Mouse (Mus musculus) forebrain, embryonic 13.5 days (tissue): ENCODE measurements at regions not wholly inside any gene's neighbourhood (a gene's known extent, or its start where the extent isn't known, plus 50 kb on each side); places are given as distances from the start of the nearest gene placed in this dataset.

ENCODE experiments used
- ATAC-seq: fragments of 200-750 bp; cut with Nextera tagmentation; 2 replicates; pipeline ENCODE4 v1.8.0; 2017
- H3K27ac ChIP-seq: fragments of 300-500 bp; sonication (generic); 2 replicates; pipeline ENCODE4 v1.5.1; 2015; ENCODE audit warnings: inconsistent platforms, mild to moderate bottlenecking, moderate library complexity
- H3K27me3 ChIP-seq: fragments of 300-500 bp; sonication (generic); 2 replicates; pipeline ENCODE4 v1.6.1; 2015; ENCODE audit warnings: mild to moderate bottlenecking, inconsistent platforms
- H3K36me3 ChIP-seq: fragments of 300-500 bp; sonication (generic); 2 replicates; pipeline ENCODE4 v1.6.1; 2015; ENCODE audit warnings: mild to moderate bottlenecking, inconsistent platforms; ENCODE audit not compliant: poor library complexity, severe bottlenecking
- H3K4me1 ChIP-seq: fragments of 300-500 bp; sonication (generic); 2 replicates; pipeline ENCODE4 v1.6.1; 2015; ENCODE audit warnings: inconsistent platforms
- H3K4me2 ChIP-seq: fragments of 300-500 bp; sonication (generic); 2 replicates; pipeline ENCODE4 v1.6.1; 2015; ENCODE audit warnings: inconsistent platforms, mild to moderate bottlenecking, moderate library complexity
- H3K4me3 ChIP-seq: fragments of 300-500 bp; sonication (generic); 2 replicates; pipeline ENCODE4 v1.5.1; 2015; ENCODE audit warnings: mild to moderate bottlenecking, inconsistent platforms
- H3K9ac ChIP-seq: fragments of 300-500 bp; sonication (generic); 2 replicates; pipeline ENCODE4 v1.6.1; 2015; ENCODE audit warnings: mild to moderate bottlenecking, inconsistent platforms
- H3K9me3 ChIP-seq: fragments of 300-500 bp; sonication (generic); replicated peaks from 2 replicates; pipeline ENCODE4 v1.6.1; 2016; ENCODE audit warnings: inconsistent platforms
- WGBS: fragments of 180-500 bp; shearing (Covaris S2); methylation state at CpG from one replicate; pipeline ENCODE4 v1.1.7; 2015; 5-methylcytosine and 5-hydroxymethylcytosine counted together

DNA sequence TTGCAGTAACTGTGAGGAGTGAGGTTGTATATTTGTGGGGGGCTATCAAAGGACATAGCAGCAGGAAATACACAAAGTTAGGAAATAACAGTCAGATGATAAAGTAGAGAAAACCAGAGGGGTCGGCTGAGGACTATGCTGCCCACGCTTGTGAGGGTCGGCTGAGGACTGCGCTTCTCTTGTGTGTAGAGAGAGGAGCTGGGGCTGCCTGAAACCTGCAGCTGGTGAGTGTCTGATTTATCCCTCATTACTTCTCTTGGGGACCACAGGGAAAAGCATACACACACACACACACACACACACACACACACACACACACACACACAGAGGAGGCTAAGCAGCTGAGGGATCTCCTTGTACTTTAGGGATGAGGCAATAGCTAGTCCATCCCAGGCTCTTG, 124.3 kb upstream of the Rbfox1 start:
- ATAC-seq, result no peak
- H3K36me3 ChIP-seq, result no peaks in the 10 kb centered on the region
- no peak overlapping the region for H3K4me3 ChIP-seq
- H3K9me3 ChIP-seq, result no peaks in the 10 kb centered on the region
- H3K9ac ChIP-seq, result no peak overlapping the region
- no peak overlapping the region for H3K27ac ChIP-seq
- H3K4me2 ChIP-seq, result no peak overlapping the region
- no peaks in the 10 kb centered on the region for H3K27me3 ChIP-seq
- H3K4me1 ChIP-seq, result no peaks in the 10 kb centered on the region
- whole genome bisulfite sequencing, result 90% methylated on average over 4 of the region's 4 CpGs

DNA sequence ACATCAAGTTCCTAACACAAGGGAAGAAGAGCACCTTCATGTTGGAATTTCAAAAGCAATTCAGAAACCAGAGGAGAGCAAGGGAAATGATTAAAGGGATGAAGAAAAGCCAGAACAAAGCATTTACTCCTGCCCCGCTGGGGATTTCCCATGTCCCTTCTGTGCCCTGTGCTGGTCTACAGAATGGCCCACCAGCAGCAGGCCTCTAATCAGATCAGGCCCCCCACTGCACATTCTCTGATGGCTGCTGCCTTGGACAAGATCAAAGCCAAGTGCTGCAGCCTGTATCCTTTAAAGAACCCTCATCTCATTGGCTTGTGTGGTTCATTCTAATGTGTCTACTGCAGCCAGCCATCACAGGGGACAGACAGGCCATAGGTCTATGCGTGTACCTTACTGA, 126.1 kb upstream of the Rbfox1 start:
- Histone ChIP-seq H3K27ac (no peak overlapping the region), H3K4me3 (no peak overlapping the region), H3K9me3 (no peaks in the 10 kb centered on the region), H3K36me3 (no peaks in the 10 kb centered on the region), H3K4me2 (no peak overlapping the region), H3K27me3 (peaks cover 4% of the 10 kb centered on the region), H3K4me1 (no peaks in the 10 kb centered on the region), H3K9ac (no peak overlapping the region)
- WGBS, result 54% methylated on average over 2 of the region's 2 CpGs
- ATAC-seq, result no peak

DNA sequence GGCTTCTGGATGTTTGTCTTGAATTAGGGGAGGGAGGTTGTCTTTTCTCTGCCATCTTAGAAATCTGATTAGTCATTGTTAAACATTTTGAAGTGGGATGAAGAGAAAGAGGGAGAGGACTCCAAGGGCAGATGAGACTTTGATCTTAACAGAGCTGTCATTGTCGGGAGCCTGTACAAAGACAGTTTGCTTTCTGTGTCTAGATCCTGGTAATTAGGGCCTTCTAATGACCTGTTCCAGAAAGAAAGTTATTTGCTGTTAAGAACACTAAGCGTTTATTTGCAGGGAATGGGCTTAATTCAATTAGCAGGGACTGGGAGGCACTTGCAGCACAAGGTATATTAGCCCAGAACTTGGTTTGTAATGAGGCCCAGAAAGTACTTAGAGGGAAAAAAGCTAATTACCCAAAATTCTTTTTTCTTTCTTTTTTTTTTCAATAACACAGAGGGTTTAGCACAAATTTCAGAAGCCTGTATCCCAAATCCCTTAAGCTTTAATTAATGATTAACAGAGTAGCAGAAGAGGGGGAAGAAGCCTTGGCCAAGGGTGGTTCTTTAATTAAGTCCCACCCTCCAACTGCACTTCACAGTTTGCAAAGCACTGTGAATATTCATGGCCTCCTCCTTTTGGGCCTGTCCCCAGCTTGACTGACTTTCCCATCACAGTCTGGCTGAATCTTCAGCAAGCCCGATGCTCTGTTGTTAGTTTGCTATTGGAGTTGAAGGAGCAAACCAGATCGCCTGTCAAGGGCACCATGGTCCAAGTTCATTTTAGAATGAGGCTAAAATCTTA, 142.2 kb upstream of the Rbfox1 start:
- WGBS, result 27% methylated on average over 4 of the region's 4 CpGs
- Histone ChIP-seq H3K36me3 (no peaks in the 10 kb centered on the region), H3K4me1 (peaks cover 11% of the 10 kb centered on the region; the same call in 1 of the 2 replicates), H3K9ac (no peak overlapping the region), H3K27me3 (peaks cover 94% of the 10 kb centered on the region), H3K27ac (no peak overlapping the region), H3K9me3 (no peaks in the 10 kb centered on the region), H3K4me2 (no peak overlapping the region), H3K4me3 (no peak overlapping the region)
- no peak for ATAC-seq

DNA sequence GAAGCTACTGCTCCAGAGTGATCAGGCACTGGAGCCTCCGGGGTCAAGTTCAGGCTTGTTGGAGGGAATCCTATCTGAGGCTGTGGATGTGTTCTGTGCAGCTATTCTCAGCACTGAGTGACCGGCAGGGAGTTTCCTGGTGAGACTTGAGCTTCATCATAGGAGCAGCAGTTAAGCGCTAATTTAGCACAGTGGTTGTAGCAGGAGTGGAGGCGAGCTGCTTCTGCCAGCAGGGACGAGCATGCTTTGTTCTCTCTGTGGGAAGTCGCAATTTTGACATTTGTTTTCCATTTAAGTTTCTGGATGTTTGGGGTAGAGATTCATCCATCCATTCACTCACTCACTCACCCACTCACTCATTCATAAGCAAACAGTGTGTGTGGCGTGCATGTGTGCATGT, 144.4 kb upstream of the Rbfox1 start:
- H3K4me2 ChIP-seq, result no peak overlapping the region

DNA sequence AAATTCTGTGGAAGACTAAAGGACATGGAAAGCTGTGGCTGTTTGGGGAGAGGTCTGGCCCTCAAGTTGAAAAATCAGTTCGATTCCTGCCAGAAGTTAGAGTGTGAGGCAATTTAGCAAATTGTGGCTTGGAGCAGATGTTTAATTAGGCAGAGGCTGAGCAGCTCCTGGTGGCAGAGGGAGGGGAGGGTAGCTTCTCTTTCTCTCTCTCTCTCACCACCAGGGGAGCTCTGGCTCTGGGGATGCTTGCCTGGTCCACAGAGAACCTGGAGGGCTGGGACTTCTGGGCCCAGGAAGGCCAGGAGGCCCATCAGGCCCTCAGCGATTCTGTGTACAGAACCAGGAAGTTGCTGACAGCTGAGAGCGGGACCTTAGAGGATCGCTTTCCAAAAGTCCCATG, 151.5 kb upstream of the Rbfox1 start:
- Histone ChIP-seq H3K4me1 (no peaks in the 10 kb centered on the region), H3K4me2 (no peak overlapping the region), H3K36me3 (no peaks in the 10 kb centered on the region), H3K4me3 (no peak overlapping the region), H3K27ac (no peak overlapping the region), H3K9me3 (no peaks in the 10 kb centered on the region), H3K27me3 (peaks cover 72% of the 10 kb centered on the region), H3K9ac (no peak overlapping the region)
- 83% methylated on average over 4 of the region's 4 CpGs for WGBS
- no peak for ATAC-seq

More for the DNA sequence above, 144.4 kb upstream of the Rbfox1 start:
- Histone ChIP-seq H3K9me3 (no peaks in the 10 kb centered on the region), H3K9ac (no peak overlapping the region), H3K36me3 (no peaks in the 10 kb centered on the region), H3K27me3 (peaks cover 91% of the 10 kb centered on the region), H3K4me1 (peaks cover 11% of the 10 kb centered on the region; the same call in 1 of the 2 replicates), H3K27ac (no peak overlapping the region), H3K4me3 (no peak overlapping the region)
- ATAC-seq, result no peak
- WGBS, result 69% methylated on average over 7 of the region's 7 CpGs

DNA sequence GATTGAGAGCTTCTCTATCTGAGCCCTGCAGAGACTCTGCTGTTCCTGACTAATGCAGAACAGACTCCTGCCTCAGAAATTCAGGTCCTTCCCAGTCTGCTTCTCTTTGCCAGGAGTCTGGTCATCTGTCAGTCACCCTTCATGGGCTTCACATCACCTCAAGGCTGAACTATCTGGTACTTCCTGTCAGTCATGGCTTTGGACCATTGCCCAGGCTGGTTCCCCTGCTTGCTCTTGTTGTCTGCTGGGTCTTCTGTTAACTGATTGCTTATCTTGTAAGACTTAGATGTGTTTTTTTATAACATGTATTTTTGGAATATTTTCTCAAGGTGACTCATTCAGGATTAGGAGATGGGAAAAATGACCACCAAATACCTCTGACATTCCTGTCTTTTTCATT, 162.6 kb upstream of the Rbfox1 start:
- no peak overlapping the region for H3K4me3 ChIP-seq
- no peak overlapping the region for H3K27ac ChIP-seq
- ATAC-seq, result no peak
- H3K27me3 ChIP-seq, result peaks cover 6% of the 10 kb centered on the region; the same call in 1 of the 2 replicates
- no peaks in the 10 kb centered on the region for H3K9me3 ChIP-seq
- no peak overlapping the region for H3K4me2 ChIP-seq
- no peaks in the 10 kb centered on the region for H3K36me3 ChIP-seq
- H3K9ac ChIP-seq, result no peak overlapping the region
- H3K4me1 ChIP-seq, result no peaks in the 10 kb centered on the region

DNA sequence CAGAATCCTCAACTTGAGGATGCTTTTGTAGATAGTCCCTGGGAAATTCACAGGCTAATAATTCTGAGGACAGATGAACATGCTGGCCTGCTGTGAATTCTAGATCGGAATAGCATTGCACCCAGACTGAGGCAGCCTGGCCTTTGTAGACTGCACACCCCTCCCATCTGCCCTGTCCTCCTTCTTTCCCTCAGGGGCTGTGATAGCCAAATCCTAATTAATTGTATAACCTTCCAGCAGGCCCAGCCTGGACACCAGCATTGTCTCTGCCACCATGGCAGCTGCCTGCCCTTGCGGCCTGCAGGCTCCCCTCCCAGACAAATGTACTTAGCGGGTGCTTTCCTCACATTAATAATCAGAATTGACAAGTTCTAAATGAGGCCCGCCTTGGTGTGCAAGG, 171.7 kb upstream of the Rbfox1 start:
- Histone ChIP-seq H3K4me2 (no peak overlapping the region), H3K27ac (no peak overlapping the region), H3K9me3 (no peaks in the 10 kb centered on the region), H3K27me3 (no peaks in the 10 kb centered on the region), H3K36me3 (no peaks in the 10 kb centered on the region), H3K4me1 (no peaks in the 10 kb centered on the region), H3K9ac (no peak overlapping the region), H3K4me3 (no peak overlapping the region)
- ATAC-seq, result no peak
- 76% methylated on average over 4 of the region's 4 CpGs for WGBS

DNA sequence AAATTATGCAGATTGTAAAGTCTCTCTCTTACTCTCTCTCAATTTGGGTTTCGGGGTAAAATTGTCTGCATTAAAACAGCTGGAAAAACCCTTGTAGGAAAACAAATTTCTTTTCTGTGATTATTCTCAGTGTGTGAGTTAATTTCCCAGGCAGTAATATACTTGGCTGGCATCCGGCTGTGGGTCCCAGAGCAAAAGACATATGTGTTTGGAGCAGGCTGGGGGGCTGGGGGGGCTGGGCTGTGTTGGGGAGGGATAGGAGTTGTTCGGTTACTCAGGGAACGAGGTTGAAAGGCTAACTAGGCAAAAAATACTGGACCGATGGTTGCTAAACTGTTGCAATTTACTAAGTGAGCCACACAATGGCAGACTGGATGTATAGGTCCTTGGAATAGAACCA, 175.3 kb upstream of the Rbfox1 start:
- H3K9ac ChIP-seq, result no peak overlapping the region
- 70% methylated on average over 5 of the region's 5 CpGs for WGBS
- ATAC-seq, result no peak
- no peak overlapping the region for H3K4me3 ChIP-seq
- H3K4me2 ChIP-seq, result no peak overlapping the region
- H3K27ac ChIP-seq, result no peak overlapping the region
- no peaks in the 10 kb centered on the region for H3K4me1 ChIP-seq
- H3K27me3 ChIP-seq, result no peaks in the 10 kb centered on the region
- no peaks in the 10 kb centered on the region for H3K36me3 ChIP-seq
- H3K9me3 ChIP-seq, result no peaks in the 10 kb centered on the region

DNA sequence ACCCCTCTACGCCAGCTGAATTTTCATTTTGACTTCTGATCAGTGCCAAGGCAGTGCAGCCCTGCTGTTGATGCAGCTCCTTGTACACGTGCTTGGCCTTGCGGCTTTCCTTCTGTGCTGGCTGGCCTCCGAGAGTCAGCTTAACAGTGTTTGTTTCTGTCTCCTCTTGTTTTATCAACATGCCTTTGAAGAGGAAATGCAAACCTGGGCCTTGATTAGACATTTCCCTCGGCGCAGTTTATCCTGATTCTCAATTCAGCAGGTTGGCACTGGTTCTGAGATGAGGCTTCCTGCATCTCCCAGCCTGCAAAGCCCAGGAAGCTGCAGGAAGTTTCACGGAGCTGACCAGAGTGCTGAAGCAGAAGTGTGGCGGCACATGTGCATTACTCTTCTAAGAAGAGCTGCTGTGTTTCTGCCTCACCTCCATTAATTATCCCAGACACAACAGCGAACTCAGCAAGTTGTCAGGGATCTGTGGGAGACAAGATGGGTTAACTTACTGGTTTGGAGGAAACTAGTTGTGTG, 184.4 kb upstream of the Rbfox1 start:
- Histone ChIP-seq H3K27ac (no peak overlapping the region), H3K4me1 (no peaks in the 10 kb centered on the region), H3K4me2 (no peak overlapping the region), H3K27me3 (no peaks in the 10 kb centered on the region), H3K4me3 (no peak overlapping the region), H3K36me3 (no peaks in the 10 kb centered on the region), H3K9me3 (no peaks in the 10 kb centered on the region), H3K9ac (no peak overlapping the region)
- WGBS, result 55% methylated on average over 9 of the region's 9 CpGs
- no peak for ATAC-seq

DNA sequence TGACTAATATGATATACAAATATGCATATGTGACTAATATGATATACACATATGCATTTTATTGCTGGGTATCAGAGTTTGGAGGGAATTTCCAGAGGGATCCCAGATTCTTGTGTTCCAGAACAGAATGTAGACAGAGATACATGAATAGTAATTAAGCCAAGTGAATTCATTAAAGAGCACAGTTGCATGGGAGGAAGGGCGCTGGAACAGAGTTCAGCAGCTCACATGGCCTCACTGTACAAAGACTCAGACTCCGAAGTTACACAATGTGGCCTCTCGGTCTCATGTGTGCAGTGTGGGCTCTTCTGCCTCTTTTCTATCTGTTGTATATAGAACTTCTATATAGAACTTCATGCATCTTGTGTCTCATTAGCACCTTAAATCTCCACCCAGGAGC, 196.8 kb upstream of the Rbfox1 start:
- WGBS, result 76% methylated on average over 3 of the region's 3 CpGs
- no peak; the same call in 1 of the 2 replicates for ATAC-seq

DNA sequence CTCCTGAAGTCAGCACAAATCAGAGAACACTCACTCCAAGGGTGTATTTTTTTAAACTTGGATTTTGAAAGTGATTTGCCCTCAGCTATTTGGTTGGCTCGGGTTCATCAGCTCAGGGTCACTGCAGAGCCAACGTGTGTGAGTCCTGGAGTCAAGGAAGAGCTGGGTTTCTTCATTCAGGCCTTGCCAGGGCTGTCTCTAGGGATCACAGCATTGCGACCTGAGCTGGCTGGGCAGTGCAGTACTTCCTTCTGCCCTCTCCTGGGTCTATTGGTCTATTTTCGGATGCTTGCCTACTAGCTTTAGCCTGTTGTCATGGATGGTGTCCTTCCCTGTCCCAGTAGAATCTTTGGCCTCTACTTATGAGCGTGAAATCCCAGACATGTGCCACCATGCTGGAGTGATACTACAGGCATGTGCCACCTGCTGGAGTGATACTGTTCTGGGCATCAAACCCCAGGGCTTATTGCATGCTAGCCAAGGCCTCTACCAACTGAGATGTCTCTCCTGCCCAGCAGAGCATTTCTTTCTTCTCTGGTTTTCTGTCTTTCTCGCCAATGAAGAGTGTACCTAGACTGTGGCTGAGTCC, 211.7 kb upstream of the Rbfox1 start:
- Histone ChIP-seq H3K4me2 (no peak overlapping the region), H3K27me3 (no peaks in the 10 kb centered on the region), H3K27ac (no peak overlapping the region), H3K4me3 (no peak overlapping the region), H3K4me1 (peaks cover 5% of the 10 kb centered on the region; the same call in 1 of the 2 replicates), H3K9ac (no peak overlapping the region), H3K36me3 (no peaks in the 10 kb centered on the region), H3K9me3 (no peaks in the 10 kb centered on the region)
- 81% methylated on average over 6 of the region's 6 CpGs for WGBS
- ATAC-seq, result no peak

More for the DNA sequence above, 196.8 kb upstream of the Rbfox1 start:
- H3K9me3 ChIP-seq, result no peaks in the 10 kb centered on the region
- H3K36me3 ChIP-seq, result no peaks in the 10 kb centered on the region
- H3K9ac ChIP-seq, result no peak overlapping the region
- no peak overlapping the region for H3K4me3 ChIP-seq
- H3K27ac ChIP-seq, result no peak overlapping the region
- H3K4me2 ChIP-seq, result no peak overlapping the region
- no peaks in the 10 kb centered on the region for H3K27me3 ChIP-seq
- no peaks in the 10 kb centered on the region for H3K4me1 ChIP-seq

DNA sequence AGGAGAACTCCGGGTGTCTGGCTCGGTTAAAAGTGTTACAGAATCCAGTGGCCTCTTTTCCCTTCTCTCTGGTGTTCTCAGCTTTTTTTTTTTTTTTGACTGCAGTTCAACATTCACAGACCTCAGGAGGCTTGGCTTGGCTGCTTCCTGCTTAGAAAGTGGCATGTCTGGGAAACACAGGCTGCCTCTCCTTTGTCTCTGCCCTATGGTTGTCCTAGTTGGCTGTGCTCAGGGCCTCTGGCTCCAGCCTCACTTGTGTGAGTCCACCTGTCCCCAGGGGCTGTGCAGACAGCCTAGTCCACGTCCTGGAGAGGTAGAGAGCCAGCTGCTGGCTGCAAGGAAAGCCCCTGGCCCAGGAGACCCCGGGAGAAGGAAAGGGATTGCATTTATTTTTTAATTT, 212.3 kb upstream of the Rbfox1 start:
- Histone ChIP-seq H3K4me2 (no peak overlapping the region), H3K4me1 (peaks cover 7% of the 10 kb centered on the region; the same call in 1 of the 2 replicates), H3K9me3 (no peaks in the 10 kb centered on the region), H3K36me3 (no peaks in the 10 kb centered on the region), H3K4me3 (no peak overlapping the region), H3K27me3 (no peaks in the 10 kb centered on the region), H3K27ac (no peak overlapping the region), H3K9ac (no peak overlapping the region)
- WGBS, result 68% methylated on average over 4 of the region's 4 CpGs
- no peak for ATAC-seq
